Mouse (Mus musculus) E14TG2a.4 (cell line): ENCODE data around the gene Dynll1.
A peak's percentile ranks its signal among the peaks of the same experiment; 100 is the strongest.

Experiments
- H3K27me3 ChIP-seq: 2 replicates; pipeline ENCODE4 v1.6.1; 2014; ENCODE audit warnings: low read length, control low read depth; ENCODE audit not compliant: insufficient read depth
- H3K36me3 ChIP-seq: 2 replicates; pipeline ENCODE4 v1.6.1; 2014; ENCODE audit warnings: low read length, control low read depth; ENCODE audit not compliant: insufficient read depth
- H3K4me1 ChIP-seq: replicated peaks from 2 replicates; pipeline ENCODE4 v1.6.1; 2014; ENCODE audit warnings: low read depth, low read length, control low read depth
- H3K4me3 ChIP-seq: replicated peaks from 2 replicates; pipeline ENCODE4 v1.5.1; 2014; ENCODE audit warnings: mild to moderate bottlenecking, low read length
- H3K9me3 ChIP-seq: 2 replicates; pipeline ENCODE4 v1.6.1; 2014; ENCODE audit warnings: low read length, control low read depth
- CTCF ChIP-seq: conservative IDR thresholded peaks from 2 replicates; pipeline ENCODE4 v1.5.1; 2014; ENCODE audit warnings: low read length
- NANOG ChIP-seq: IDR thresholded peaks from 2 replicates; pipeline ENCODE4 v1.6.1; 2014; ENCODE audit warnings: borderline replicate concordance, low read length, mixed read lengths
- POU5F1 ChIP-seq: IDR thresholded peaks from 2 replicates; pipeline ENCODE4 v1.6.1; 2014; ENCODE audit warnings: low read length, borderline replicate concordance

The Dynll1 gene

GRCm38 (mm10) chr5:115300792-115301614, at the start of gene Dynll1:
Dynll1 (minus strand) TSS chr5:115300999.
- Histone ChIP-seq H3K4me3 (peak within 1 kb of the TSS; percentile 97), H3K4me1 (peaks cover 55% of the 10 kb centered on the region), H3K27me3 (no peaks in the 10 kb centered on the region), H3K36me3 (peaks cover 37% of the 10 kb centered on the region), H3K9me3 (no peaks in the 10 kb centered on the region)
- no peak for TF ChIP-seq POU5F1
- no peak for TF ChIP-seq NANOG
- TF ChIP-seq CTCF = no peak

GRCm38 (mm10) chr5:115349225-115349555, 48.4 kb upstream of the Dynll1 start:
- peaks cover 32% of the 10 kb centered on the region for H3K36me3 ChIP-seq
- H3K9me3 ChIP-seq = 0 out of 2 replicates have a peak, but pooled peaks cover 3% of the 10 kb centered on the region
- peaks cover 47% of the 10 kb centered on the region for H3K4me1 ChIP-seq
- H3K4me3 ChIP-seq = peak overlapping the region; percentile 97
- no peaks in the 10 kb centered on the region for H3K27me3 ChIP-seq
- TF ChIP-seq CTCF = no peak
- no peak for TF ChIP-seq NANOG
- no peak for TF ChIP-seq POU5F1

GRCm38 (mm10) chr5:115348546-115349224, 47.9 kb upstream of the Dynll1 start, which contains the start of gene Cox6a1:
Cox6a1 (minus strand) TSS chr5:115348981.
- peaks cover 37% of the 10 kb centered on the region for H3K36me3 ChIP-seq
- no peaks in the 10 kb centered on the region for H3K27me3 ChIP-seq
- TF ChIP-seq POU5F1 = no peak
- no peak for TF ChIP-seq NANOG
- TF ChIP-seq CTCF = no peak
- H3K4me1 ChIP-seq = peaks cover 52% of the 10 kb centered on the region
- 0 out of 2 replicates have a peak, but pooled peaks cover 3% of the 10 kb centered on the region for H3K9me3 ChIP-seq
- peak within 1 kb of the TSS; percentile 97 for H3K4me3 ChIP-seq

DNA sequence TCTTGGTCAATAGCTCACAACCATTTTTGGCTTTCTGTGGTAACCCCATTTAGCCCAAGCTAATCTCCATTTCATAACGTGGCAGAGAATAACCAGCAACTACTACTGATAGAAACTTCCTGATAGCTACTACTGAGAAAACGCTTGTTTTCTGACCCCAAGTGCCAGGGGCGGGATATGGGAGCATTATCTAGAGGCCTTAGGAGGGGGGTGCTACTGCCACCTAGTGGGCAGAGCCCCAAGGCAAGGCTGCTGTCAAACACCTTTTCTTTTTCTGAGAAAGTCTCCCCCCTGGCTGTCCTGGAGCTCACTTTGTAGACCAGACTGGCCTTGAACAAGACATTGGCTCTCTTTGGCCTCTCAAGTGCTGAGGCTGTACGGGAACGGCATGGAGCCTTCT, 46.8 kb upstream of the Dynll1 start:
- Histone ChIP-seq H3K4me3 (peak overlapping the region; percentile 97), H3K36me3 (peaks cover 48% of the 10 kb centered on the region), H3K27me3 (no peaks in the 10 kb centered on the region), H3K9me3 (0 out of 2 replicates have a peak, but pooled peaks cover 3% of the 10 kb centered on the region), H3K4me1 (peaks cover 63% of the 10 kb centered on the region)
- no peak for TF ChIP-seq NANOG
- TF ChIP-seq CTCF = peak; percentile 93
- no peak for TF ChIP-seq POU5F1

GRCm38 (mm10) chr5:115341314-115342165, 40.7 kb upstream of the Dynll1 start:
- H3K9me3 ChIP-seq = no peaks in the 10 kb centered on the region
- H3K4me1 ChIP-seq = peaks cover 58% of the 10 kb centered on the region
- peak overlapping the region; percentile 98 for H3K4me3 ChIP-seq
- peaks cover 59% of the 10 kb centered on the region for H3K36me3 ChIP-seq
- no peaks in the 10 kb centered on the region for H3K27me3 ChIP-seq
- TF ChIP-seq CTCF (no peak), POU5F1 (no peak), NANOG (no peak)

GRCm38 (mm10) chr5:115340577-115341313, 39.9 kb upstream of the Dynll1 start, which contains the start of the genes Gatc and Triap1:
Gatc (minus strand) TSS chr5:115341178.
Triap1 (plus strand) TSS chr5:115341225.
- Histone ChIP-seq H3K36me3 (peaks cover 59% of the 10 kb centered on the region), H3K4me1 (peaks cover 50% of the 10 kb centered on the region)
- TF ChIP-seq CTCF (no peak), POU5F1 (no peak)

DNA sequence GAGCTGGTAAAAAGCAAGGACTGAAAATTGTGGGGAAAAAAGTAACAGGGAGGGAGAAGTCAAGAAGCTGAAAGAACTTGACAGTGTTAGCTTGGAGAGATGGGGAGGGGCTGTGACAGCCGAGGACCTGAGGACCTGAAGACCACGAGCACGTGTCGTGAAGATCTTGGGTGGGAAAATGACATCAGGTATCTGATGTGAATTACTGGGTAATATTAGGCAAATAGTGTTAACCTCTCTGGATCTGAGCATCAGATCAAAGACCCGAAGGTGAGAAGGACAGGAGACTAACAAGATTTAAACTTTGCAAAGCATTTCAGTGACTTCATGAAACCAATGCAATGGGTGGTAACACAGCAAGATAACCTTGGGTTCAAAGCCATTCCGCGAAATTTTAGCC, 39.2 kb upstream of the Dynll1 start:
- no peak for TF ChIP-seq POU5F1
- TF ChIP-seq NANOG = no peak
- no peak for TF ChIP-seq CTCF
- H3K4me3 ChIP-seq = peak overlapping the region; percentile 98
- peaks cover 59% of the 10 kb centered on the region for H3K36me3 ChIP-seq
- no peaks in the 10 kb centered on the region for H3K9me3 ChIP-seq
- no peaks in the 10 kb centered on the region for H3K27me3 ChIP-seq
- peaks cover 42% of the 10 kb centered on the region for H3K4me1 ChIP-seq

More at GRCm38 (mm10) chr5:115340577-115341313, 39.9 kb upstream of the Dynll1 start, which contains the start of the genes Gatc and Triap1:
- Histone ChIP-seq H3K4me3 (peak within 1 kb of the TSS; percentile 98), H3K9me3 (no peaks in the 10 kb centered on the region), H3K27me3 (no peaks in the 10 kb centered on the region)
